Mouse (Mus musculus): ENCODE results near the gene Foxr1. TPM values are rescaled to one million over a fixed set of nuclear protein-coding genes. Genes with fewer than 3 reads are reported as not detected.
"Not testable (repeated sequence)": the region's sequence is repeated elsewhere in the genome, so short reads cannot be mapped to it uniquely, and the experiment has no call there.

The Foxr1 gene
- total RNA-seq, 2 experiments from 2014 or later, result not detected

DNA sequence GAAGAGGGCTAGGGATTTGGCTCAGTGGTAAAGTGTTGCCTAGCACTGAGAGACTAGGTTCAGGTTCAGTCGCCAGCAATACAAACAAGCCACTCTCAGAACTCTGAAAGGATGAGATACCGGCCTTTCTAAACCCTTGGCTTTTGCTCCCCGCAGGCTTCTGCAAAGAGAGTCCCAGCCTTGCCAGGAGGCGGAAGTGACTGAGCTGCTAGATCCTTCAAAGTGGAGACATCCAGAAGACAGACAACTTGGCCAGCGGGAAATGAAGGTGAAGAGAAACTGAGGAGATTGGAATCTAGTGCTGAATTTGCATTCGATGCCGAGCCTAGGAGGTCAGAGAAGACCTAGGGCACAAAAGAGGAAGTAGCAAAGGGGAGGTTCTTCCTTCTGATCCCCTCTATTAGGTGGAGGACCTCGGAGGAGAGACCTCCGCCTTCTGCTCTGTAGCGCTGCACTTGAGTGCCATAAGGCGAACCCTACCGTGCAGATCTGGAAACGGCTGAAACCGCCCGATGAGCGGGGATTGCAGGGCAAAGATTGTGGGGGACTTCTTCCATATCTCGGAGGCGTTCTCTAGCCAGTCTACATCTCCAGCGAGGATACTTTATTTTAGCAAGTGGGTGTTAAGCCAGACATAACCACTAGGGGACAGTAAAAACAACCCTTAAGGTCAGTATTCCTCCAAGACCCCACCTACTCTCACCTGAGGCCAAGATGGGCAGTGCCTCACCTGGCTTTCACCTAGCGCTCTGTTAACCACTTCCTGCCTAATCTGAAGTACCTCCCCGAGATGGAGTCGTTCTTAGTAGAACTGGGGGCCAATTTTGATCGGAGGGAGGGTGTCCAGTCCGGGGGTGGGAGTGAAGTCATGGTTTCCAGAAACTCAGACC is 36.6 kb upstream of the Foxr1 start:
- peak in 1 of 2 experiments; percentile 76 for DNase-seq (ENCODE audit: low spot score in 2 of 2)

- no peak for DNase-seq (ENCODE audit: low spot score in 2 of 2)
Observed at GRCm38 (mm10) chr9:44475936-44476335, 35.0 kb upstream of the Foxr1 start.

- DNase-seq (ENCODE audit: low spot score in 2 of 2), result no peak
Observed at GRCm38 (mm10) chr9:44474327-44474726, 33.4 kb upstream of the Foxr1 start.

- no peak for DNase-seq (ENCODE audit: low spot score in 2 of 2)
Observed at GRCm38 (mm10) chr9:44473184-44473583, 32.2 kb upstream of the Foxr1 start.

DNA sequence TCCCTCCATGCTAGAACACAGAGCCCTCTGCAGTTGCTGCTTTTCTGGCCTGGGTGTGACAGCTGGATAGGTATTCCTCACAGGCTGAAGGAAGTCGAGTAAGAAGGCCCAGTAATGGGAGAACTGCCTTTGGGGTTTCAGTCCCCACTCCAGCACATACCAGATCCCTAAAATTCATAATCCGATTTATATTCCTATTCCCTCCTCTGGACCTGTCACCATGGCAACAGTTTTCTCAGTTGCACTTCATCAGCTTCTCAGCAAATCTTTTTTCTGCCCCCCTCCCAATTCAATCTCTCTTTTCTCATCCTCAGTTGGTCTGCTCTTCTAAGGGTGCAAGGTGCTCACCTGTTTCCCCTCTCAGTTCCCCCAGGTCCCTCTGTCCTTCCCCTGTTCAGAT is 27.9 kb upstream of the Foxr1 start:
- DNase-seq (ENCODE audit: low spot score in 2 of 2), result no peak

GRCm38 (mm10) chr9:44468224-44468623 is 27.3 kb upstream of the Foxr1 start:
- DNase-seq (ENCODE audit: low spot score in 2 of 2), result no peak

DNA sequence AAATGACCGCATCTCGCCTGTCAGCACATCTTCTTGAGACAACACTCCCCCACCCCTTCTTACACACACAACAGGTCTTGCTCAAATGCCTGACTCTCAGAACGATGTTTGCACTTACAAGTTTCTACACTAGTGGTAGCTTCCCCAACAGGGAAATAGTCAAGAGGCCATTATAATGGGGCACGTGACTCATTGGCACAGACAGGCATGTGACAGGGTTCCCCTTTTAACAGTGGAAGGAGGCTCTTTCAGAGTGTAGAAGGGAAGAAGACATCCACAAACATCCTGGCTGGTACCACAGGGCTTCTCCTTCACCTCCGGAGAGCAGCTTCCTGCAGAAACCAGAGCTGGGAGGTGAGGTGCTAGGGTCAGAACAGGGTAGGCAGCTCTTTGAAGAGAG is 21.0 kb upstream of the Foxr1 start:
- no peak for DNase-seq (ENCODE audit: low spot score in 2 of 2)

- DNase-seq (ENCODE audit: low spot score in 2 of 2), result peak; percentile 77 to 96
Observed at GRCm38 (mm10) chr9:44457035-44457742, 16.3 kb upstream of the Foxr1 start.

- DNase-seq (ENCODE audit: low spot score in 2 of 2), result no peak
Observed at GRCm38 (mm10) chr9:44454891-44455220, 13.9 kb upstream of the Foxr1 start, which contains the start of gene Upk2. TSS of gene Upk2 (minus strand) at chr9:44454976.

GRCm38 (mm10) chr9:44454132-44454890 is 13.4 kb upstream of the Foxr1 start:
- DNase-seq (ENCODE audit: low spot score in 2 of 2), result peak; percentile 89 to 90

DNA sequence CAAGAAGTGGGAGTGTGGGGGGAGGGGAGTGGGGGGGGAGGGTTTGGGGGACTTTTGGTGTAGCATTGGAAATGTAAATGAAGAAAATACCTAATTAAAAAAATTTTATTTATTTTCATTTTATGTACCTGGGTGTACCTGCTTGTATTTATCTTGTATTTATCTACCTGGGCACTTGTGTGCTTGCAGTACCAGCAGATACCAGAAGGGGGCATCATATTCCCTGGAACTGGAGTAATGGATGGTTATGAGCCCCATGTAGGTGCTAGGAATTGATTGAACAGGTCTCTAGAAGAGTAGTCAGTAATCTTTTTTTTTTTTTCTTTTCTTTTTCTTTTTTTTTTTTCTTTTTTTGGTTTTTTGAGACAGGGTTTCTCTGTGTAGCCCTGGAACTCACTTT is 9.5 kb upstream of the Foxr1 start:
- no peak for DNase-seq (ENCODE audit: low spot score in 2 of 2)

DNA sequence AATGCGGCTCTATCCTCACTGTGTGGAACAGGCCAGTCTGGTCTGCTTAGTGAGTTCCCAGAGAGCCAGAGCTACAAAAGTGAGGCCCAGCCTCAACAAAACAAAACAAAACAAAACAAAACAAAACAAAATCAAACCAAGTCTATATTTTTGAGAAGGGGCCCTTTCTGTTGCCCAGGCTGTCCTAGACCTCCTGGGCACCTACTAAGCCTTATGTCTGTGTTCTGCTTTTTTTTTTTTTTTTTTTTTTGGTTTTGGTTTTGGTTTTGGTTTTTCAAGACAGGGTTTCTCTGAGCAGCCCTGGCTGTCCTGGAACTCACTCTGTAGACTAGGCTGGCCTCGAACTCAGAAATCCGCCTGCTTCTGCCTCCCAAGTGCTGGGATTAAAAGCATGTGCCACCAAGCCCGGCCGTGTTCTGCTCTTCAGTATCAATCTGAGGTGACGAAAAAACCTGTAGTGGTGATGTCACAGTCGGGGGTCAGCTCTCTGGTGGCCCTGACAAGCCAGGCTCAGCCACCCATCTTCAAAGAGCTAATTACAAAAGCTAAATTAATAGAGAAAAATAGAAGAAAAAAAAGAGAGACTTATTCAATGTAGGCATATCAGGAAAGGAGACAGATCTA is 3.6 kb upstream of the Foxr1 start:
- DNase-seq (ENCODE audit: low spot score in 2 of 2), result not testable (repeated sequence)

- no peak for DNase-seq (ENCODE audit: low spot score in 2 of 2)
Observed at GRCm38 (mm10) chr9:44435747-44436146, 5.2 kb downstream of the Foxr1 start.

DNA sequence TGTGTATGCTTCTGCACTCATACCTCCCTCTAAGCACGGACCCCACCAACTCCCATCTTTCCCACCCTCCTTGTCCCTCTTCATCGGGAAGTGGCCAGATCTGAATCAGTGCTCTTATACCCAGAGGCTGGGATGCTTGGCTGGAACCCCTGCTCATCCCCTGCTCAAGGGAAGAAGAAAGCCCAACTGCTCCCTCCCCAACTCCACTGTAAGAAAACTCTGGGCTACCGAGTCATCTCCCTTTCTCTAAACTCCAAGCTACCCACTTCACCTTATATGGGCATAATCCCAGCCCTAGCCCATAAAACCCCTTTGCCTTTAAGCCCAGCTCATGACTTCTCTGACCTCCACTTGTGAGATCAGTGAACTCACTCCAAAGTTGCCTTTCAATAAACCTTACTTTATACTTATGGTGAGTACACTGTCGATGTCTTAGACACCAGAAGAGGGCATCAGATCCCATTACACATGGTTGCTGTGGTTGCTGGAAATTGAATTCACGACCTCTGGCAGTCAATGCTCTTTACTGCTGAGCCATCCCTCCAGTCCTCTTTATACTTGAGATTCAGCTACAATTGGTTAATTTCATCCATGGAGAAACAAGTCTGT is 8.3 kb downstream of the Foxr1 start:
- DNase-seq (ENCODE audit: low spot score in 2 of 2), result no peak

- no peak for DNase-seq (ENCODE audit: low spot score in 2 of 2)
Observed at GRCm38 (mm10) chr9:44423576-44423975, 17.4 kb downstream of the Foxr1 start.

DNA sequence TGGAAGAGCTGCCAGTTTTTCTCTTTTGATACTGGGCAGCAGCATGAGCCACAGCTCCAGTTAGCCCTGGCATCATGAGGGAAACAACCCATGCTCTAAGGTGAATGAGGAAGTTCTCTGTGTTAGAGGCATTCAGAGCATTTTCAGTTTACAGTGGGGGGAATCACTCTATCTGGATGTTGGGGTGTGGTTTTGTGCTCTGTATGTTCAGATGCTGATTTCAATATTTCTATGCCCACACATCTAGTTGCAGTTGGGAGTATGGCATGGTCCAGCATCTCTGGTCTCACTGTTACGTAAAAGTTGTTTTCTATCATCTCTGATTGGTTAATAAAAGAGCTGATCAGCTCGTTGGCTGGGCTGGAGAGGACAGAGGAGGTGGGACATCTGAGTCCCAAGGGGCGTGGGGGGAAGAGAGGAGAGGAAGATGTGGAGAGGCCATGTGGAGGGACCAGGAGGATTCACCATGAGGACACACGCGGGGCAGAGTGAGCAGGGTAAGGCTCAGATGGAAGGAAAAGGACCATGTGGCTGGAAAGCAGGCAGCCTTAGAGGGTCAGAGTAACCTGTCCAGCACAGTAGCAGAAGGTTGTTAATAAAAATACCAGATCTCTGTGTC is 20.5 kb downstream of the Foxr1 start:
- DNase-seq (ENCODE audit: low spot score in 2 of 2), result no peak

GRCm38 (mm10) chr9:44419730-44420129 is 21.2 kb downstream of the Foxr1 start:
- DNase-seq (ENCODE audit: low spot score in 2 of 2), result not testable (repeated sequence)

GRCm38 (mm10) chr9:44418519-44419385 is 22.2 kb downstream of the Foxr1 start, which contains the start of gene Ccdc84:
TSS of gene Ccdc84 (minus strand) at chr9:44418569.
- no peak for DNase-seq (ENCODE audit: low spot score in 2 of 2)

DNA sequence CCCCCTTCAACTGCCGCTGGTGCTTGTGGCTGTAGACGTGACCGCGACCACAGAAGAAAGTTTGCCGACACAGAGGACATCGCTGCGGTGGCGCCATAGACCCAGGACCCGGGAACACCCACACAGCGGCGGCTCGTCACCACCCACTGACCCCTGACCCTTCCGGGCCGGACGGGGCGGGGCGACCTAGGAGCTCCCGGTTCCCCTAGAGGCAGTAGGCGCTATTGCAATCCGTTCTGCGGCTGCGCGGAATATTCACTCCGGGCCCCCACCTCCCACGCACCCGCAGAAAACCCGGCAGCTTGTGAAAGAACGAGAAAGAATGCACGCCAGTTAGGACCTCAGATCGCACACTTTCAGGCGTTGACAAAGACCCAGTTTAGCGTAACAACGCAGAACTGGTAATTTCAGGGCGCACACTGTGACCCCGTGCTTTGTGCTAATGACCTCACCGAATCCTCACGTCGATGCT is 23.0 kb downstream of the Foxr1 start:
- DNase-seq (ENCODE audit: low spot score in 2 of 2), result peak; percentile 95 to 96

All from layer of hippocampus, postnatal 14 days (tissue).